Mouse (Mus musculus) gastrocnemius, adult 18-20 months (tissue): ENCODE data around the gene St3gal6. TPM values are rescaled to one million over a fixed set of nuclear protein-coding genes. Genes with fewer than 3 reads are reported as not detected.

Experiments used
- DNase-seq: peaks from one replicate; pipeline ENCODE4 v3.0.0; 2021; ENCODE audit warnings: low spot score
- total RNA-seq, 2 experiments: library from RNA; stranded (reverse); gene quantifications; 2 replicates each; pipeline ENCODE4 v1.2.3; 2021

The St3gal6 gene
- total RNA-seq, 2 experiments from 2014 or later, result 166 to 178 TPM

DNA sequence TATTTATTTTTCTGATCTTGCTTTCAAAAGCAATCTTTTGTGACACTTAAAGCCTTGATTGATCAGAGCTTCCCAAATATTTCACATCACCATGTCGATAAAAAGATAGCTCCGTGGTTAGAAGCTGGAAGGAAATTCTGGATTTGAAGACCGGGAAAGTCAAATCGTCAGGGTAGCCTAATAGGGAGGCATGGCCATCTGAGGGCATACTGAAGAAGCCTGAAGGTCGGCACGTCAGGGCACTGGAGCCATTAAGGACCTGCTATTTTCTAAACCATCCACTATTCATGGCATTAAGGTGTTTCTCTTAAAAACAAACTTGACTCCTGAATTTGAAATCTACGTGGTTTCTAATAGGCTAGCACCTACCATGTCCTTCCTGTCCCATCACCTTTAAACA is 2.1 kb downstream of the St3gal6 start:
- no peak for DNase-seq

DNA sequence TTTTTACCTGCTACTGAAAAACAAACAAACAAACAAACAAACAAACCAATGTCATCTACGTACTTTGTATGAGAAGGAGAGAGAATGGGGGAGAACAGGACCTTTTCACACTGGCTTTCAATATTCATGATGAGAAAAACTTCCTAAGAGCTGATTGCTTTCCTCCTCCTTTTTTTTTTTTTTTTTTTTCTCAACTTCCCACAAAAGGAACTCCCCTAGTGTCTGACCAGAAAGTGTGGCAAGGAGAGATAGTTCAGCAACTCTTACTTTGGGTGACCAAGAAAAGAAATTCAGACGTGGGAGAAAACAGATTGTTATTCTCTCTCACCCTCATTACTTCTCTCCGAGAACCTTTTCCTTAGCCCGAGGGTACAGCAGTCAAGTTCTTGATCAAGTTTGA is 2.9 kb downstream of the St3gal6 start:
- DNase-seq, result no peak

DNA sequence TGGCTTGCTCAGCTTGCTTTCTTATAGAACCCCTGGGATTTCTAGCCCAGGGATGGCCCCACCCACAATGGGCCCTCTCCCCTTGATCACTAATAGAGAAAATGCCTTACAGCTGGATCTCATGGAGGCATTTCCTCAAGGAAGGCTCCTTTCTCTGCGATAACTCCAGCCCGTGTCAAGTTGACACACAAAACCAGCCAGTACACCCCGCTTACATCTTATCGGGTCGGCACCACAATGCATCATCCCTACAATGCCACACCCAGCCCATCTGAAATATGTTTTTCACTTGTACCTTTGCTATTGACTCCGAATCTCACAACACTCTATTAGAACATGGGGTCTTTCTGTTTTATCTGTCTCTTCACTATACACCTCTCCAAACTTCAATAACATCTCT is 3.6 kb downstream of the St3gal6 start:
- no peak for DNase-seq

DNA sequence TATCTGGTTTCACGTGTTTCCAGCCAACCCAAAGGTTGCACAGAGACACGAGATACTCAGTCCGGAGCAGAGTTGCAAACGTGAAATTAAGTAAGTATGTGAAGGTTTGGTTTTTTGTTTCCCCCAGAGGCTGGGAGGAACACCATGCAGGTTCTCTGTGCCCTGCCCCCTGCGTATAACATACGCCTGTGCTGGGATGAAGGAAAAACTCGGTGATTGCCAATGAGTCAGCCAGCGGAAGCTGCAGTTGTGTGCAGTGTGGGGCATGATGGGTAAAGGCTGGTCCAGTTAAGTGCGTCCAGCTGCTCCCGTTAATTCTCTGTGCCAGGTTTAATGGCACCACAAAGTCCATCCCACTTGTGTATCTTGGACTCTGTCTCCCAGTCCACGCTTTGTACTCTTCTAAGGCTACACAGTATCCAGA is 4.4 kb downstream of the St3gal6 start:
- DNase-seq, result no peak

DNA sequence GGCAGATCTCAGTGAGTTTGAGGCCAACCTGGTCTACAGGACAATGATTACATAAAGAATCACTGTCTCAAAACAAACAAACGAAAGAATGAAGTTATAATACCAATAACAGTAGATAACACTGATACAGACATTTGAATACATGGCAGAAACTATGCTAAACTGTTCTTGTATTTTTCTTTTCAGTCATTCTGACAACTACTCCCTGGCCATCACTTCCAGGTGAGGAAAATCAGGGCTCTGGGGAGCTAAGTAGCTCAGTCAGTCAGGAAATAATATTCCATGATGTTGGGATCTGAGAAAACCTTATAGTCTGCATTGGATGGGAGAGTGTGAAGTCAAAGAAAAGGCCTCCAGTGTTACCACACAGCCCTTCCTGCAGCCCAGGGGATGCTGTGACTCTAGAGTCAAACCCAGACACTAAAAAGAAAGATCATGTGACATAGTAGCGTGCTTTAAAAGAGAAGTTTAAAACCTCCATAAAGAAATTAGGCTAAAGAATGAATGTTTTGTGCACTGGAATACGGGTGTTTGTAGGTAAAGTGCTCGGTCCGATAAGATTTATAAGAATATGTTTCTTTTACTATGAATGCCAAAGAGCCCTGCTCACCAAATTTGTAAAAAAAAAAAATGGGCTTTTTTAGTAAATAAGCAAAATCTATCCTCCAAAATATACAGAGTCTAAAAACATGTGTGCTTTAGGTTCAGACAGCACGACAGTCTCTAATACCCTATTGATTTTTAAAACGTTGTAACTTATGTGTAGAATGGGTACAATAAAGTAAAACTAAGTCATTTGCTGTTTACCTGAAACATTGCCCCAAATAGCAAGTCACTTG is 6.9 kb downstream of the St3gal6 start:
- DNase-seq, result no peak

DNA sequence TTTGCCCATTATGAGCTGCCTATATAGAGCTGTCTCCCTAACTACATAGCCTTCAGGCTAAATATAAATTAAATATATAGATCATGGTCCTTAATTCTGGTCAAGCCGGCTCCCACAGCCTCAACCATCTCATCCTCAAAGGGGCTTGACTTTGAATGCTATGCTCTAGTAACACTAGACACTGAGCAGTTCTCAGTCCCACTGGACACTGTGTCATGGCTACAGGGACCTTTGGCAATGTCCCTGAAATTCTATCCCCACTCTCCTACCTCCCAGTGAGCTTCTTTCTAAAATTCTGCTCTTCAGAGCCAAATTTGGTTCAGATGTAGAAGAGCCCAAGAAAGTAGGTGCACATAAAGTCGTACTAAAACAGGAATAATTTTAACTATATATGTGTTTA is 7.9 kb downstream of the St3gal6 start:
- peak; percentile 62 for DNase-seq

DNA sequence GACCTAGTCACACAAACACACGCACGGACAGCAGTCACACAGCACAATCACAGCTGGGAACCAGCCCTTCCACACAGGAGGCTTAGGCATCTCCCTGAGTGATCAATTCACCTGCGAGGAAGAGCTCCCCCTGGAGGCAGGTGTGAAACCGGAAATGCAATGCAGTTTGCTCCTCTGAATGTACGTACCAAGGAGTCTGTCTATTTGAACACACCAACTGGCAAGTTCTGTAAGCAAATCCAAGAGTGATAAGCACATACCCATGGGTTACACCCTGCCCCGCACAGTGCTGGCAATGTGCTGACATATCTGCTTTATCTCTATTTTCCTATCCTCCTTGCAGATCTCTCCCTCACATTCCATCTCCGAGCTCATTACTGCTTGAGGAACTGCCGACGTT is 9.5 kb downstream of the St3gal6 start:
- DNase-seq, result no peak

DNA sequence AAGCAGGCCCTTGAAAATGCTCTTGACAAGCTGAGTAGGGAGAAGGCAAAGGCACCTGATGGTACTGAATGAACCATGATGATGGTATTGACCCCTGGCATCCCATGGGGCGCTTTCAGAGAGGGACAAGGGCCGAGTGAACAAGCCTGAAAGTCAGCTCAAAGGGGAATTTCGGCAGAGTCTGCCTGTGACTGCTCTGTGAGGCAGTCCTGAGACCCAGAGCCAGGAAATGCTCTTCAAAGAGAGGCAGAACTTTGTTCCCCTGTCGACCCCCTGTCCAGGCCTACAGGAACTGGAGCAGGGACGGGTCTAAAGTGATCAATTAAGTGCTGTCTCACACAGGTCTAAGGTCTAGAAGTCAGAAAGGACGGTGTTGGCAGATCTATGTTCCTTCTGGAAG is 10.3 kb downstream of the St3gal6 start:
- DNase-seq, result no peak

DNA sequence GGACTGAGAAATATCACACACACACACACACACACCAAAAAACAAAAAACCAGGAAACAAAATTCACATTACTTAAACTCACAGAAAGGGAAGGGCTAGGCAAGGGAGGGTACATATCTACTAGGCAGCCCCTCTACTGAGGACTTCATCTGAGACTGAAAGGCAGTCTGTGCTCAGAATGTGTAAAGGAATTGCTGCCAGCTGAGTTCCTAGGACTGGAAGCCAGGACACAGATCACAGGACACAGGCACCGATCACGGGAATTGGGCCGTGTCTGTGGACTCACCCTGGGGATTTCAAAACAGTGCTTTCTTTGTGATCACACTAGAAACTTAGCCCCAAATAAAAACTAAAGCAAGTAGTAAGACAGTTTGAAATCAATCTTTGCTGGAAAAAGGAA is 11.2 kb downstream of the St3gal6 start:
- DNase-seq, result peak; percentile 73

DNA sequence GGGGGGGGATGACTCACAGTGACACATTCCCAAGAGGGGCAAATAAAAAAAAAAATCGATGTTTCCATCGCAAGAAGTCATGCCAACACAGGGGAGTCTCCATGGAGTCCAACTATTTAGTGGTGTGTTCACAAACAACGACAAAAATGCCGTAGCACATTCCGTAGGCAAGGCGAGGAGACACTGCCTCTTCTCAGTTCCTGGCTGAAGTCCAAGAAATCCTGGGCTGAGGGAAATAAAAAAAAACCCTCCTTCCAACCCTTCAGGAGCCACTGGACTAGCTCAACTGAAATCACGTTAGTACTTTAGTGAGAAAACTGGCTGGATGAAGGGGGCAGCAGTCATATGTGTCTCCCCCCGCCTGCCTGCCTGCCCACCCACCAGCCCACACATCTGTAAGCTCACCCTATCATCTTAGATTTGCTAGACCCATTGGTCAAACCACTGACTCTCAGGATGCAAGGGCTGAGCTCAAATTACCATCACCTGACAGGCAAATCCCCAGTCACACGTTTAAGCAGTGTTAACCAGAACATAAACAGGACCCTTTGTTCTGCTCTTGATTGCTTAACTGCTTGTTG is 11.8 kb downstream of the St3gal6 start:
- DNase-seq, result peak; percentile 64

DNA sequence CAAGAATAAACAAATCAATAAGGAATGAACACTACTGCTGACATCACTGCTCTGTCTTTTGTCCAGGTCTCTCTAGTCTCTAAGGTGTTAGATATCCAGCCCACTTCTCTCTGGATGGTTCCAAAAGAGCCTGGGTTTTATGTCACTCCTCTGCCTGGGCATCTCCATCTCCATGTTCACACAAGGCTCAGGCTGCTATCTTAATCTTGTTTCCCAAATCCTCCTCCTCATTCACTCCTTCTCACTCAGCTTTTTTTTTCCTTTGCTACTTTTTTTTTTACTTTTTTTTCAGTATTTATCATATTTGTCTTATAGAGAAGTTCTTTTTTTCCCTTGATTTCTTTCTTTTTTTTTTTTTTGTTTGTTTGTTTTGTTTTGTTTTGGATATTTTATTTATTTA is 19.1 kb downstream of the St3gal6 start:
- DNase-seq, result no peak

DNA sequence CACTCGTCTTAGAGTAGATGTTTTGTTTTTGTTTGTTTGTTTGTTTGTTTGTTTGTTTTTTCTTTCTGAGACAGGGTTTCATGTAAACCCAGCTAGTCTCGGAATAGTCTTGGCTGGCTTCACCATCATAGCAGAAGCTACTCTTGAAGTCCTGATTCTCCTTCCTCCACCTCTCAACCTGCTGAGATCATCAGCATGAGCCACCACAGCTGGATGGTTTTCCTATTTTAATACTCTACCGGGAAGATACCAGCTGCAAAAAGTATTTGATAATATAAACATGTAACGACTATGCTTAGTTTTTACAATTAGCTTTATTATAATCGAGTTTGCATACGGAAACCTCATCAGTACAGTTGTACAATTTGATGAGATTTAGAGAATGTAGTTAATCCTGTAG is 21.5 kb downstream of the St3gal6 start:
- DNase-seq, result no peak

DNA sequence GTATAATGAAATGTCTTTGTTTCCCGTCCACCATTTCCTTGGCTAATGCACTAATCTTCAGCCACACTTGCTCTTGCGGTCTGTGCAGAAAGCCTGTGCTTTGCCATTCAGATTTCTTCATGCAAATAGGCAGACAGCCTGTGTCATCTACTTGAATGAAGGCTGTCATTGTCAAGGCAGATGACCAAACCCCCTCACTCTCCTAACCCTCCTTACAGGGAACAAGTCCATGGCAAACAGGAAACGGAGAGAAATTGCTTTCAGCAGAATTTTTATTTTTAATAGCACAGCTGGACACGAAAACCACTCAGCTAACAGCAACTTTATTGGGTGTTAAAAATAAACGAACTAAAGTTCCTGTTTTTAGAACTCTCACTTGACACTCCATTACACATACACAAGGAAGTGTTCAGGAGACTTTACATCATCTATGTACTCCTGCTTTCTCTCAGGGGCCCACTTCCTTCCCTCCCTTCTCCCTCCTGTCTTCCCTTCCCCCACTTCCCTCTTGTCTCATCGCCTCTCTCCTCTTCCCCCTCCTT is 22.2 kb downstream of the St3gal6 start:
- no peak for DNase-seq

DNA sequence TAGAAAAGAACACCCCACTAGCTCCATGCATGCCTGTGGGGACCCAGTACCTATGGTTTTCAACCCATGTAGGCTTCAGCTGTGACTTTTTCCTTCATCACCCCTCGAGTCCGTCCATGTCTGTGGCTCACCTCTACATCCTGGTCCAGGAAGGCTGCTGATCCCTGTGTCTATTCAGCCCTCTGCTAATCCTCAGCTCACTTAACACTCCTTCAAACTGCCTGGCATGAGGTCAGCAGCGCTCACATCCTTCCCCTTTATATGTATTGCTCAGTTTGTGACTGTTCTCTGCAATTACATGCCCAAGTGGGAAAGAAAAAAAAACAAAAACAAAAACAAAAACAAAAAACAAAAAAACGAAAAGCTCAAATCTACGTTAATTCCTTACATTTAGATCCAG is 24.4 kb downstream of the St3gal6 start:
- DNase-seq, result no peak

DNA sequence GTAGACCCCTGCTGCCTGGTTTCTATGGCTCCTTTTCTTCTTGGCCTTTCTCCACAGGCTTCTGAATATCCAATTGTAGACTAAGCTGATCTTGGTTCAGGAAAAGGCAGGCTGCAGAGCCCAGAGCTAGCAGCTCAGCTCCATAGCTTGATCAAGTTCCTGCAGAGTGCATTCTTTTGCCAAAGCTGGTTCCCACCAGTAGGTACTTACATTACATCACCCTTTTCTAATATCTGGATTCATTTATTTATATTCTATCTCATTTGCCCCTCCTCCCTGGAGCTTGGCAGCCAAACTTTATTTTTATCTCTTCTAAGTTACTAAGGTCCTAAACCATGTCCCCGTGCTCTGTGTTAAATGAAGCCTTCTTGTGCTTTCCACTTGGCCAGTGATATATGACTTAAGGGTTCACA is 24.9 kb downstream of the St3gal6 start:
- no peak for DNase-seq

DNA sequence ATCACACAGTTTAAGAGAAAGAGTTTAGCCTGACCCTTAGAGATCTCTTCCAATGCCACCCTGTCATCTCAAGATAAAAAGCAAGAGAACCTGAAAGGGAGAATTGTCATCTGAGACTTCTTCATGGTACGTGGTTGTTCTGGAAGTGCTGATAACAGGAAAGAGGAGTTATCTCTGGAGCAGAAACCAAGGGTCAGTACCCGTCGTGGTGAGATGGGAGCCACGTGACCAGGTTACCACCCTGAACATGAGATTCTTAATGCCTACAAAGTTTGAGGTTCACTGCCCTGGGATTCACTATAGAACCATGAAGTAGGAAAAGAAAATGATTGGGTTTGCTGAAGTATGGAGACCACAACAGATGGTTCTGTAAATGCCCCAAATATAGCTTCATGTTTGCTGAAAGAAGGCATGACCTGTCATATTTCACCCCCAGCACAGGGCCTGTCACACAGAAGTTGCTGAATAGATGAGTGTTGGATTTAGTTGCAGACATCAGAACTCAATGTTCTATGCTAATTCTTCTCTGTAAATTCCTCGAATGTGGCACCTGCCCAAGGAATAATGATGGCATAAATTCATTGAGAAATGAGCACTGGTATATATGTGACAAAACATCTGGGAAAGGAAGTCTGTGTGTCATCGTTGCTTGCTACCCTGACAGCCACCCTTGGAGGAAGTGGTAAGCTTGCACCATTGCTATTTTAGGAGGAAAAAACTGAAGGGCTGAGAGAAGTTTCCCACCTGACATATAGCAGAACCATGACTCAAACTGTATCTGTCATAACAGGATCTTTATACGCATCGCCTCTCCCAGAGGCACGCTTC is 25.9 kb downstream of the St3gal6 start:
- no peak for DNase-seq

DNA sequence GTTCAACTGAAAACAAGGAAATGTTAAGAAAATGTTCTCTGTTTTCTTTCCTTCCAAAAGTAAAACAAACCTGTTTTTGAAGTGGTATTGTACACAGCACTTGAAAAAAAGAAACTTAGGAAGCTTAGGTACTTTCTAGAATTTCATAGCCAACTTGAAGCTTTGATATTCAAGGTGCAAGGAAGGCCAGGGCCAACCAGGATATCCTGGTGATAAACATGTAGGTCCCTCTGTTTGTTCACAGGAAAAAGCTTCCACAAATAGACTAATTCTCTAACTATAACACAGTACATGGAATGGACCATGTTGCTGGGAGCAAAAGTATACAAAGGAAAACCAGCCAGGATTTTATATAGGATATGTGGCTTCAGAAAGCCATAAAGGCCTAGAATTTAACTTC is 27.3 kb downstream of the St3gal6 start:
- no peak for DNase-seq

DNA sequence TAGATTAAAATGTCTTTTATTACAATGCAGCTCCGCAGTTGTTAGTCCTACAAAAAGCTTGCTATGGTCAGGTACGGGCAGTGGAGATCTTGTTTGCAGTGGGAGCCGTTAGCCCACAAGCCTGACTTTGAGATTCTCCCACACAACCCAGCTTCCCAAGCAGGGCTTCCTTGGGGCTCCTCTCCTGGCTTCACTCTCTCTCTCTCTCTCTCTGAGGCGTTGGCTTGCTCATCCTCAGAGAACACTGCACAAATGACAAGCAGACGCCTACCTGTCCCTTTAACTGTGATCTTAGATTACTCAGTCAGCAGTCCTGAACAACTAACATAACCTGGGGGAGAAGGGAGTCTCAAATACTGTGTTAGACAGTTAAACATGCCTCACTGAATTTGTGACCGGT is 36.2 kb downstream of the St3gal6 start:
- DNase-seq, result no peak

DNA sequence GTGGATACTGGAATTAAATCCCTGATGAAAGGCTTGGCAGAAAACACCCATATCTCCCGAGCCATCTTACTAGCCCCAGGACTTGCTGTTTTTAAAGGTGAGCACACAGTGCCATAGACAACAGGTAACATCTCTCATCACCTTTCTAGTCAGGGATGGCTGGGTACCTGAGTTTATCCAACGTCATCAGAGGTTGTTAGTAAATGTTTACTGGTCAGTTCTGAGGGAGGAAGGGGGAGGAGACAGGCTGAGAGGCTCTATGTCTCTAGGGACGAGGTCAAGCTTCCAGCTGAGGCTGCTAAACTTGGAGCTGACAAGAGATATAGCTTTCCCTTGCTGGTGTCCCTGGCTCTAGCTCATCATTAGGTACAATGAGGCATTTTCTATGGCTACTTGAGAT is 41.7 kb downstream of the St3gal6 start:
- DNase-seq, result no peak

DNA sequence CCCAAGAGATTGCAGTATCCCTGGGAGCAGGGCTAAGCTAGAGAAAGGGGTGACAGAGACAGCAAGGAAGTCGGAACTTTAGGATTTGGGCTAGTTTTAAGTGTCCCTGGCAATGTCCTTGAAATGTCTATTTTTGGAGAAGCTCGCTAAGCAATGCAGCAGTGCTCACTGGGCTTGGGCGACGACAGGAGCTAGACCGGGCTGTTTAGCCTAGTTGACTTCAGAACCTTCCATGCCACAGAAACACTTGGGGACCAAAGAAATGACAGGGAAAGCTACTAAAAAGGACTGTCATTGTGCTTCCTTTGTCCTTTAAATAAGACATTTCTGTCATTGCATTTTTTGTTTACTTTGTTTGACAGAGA is 42.2 kb downstream of the St3gal6 start:
- DNase-seq, result no peak

DNA sequence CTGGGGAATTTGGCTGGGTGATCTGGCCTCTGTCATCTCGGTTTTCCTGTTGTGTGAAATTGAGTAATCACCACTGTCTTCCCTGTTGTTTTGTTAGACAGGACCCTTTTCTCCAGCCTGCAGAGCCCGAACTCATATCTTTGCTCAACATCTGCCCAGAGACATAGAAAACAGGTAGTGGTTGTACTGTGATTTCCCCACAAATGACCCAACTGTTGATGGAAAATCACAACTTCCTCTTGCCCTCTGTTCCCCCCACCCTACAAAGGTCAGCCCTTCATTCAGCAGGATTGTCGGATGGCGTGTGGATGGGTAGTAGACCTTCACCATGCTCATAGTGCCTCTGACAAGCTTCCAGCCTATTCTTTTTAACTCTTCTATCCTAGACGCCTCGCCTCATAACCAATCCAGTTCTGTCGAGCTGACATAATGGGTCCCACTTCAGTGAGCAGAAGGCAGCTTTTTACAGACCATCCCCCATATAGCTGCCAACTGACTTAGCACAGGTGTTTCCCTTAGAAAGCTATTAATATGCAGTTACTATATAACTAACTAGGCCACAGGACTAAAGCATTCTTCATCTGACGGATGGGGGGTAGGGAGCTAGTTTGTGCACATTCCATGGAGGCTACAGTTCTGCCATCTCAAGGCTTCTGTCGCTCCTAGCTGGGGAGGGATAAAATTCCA is 42.7 kb downstream of the St3gal6 start:
- DNase-seq, result no peak
